Mouse (Mus musculus) neural tube, embryonic 11.5 days (tissue): ENCODE measurements around the gene Macrod2. TPM values are rescaled to one million over a fixed set of nuclear protein-coding genes. Genes with fewer than 3 reads are reported as not detected.

Experiments
- ATAC-seq: fragments of 200-750 bp; cut with Nextera tagmentation; 2 replicates; pipeline ENCODE4 v1.8.0; 2017; ENCODE audit warnings: moderate number of reproducible peaks, mild to moderate bottlenecking, moderate TSS enrichment, moderate library complexity; ENCODE audit not compliant: insufficient read depth, low FRiP score, low TSS enrichment
- DNase-seq: peaks from one replicate; pipeline ENCODE4 v3.0.0-alpha.2; 2015; ENCODE audit warnings: low spot score
- H3K27ac ChIP-seq: fragments of 300-500 bp; sonication (generic); 2 replicates; pipeline ENCODE4 v1.5.1; 2014; ENCODE audit warnings: low read depth, mild to moderate bottlenecking, low read length
- H3K27me3 ChIP-seq: fragments of 300-500 bp; sonication (generic); 2 replicates; pipeline ENCODE4 v1.6.1; 2014; ENCODE audit warnings: mild to moderate bottlenecking, low read length, mixed read lengths; ENCODE audit not compliant: control insufficient read depth, insufficient read depth
- H3K36me3 ChIP-seq: fragments of 300-500 bp; sonication (generic); 2 replicates; pipeline ENCODE4 v1.6.1; 2014; ENCODE audit warnings: mild to moderate bottlenecking, low read length, moderate library complexity, mixed read lengths; ENCODE audit not compliant: control insufficient read depth, insufficient read depth
- H3K4me1 ChIP-seq: fragments of 300-500 bp; sonication (generic); 2 replicates; pipeline ENCODE4 v1.6.1; 2014; ENCODE audit warnings: low read length, mixed read lengths; ENCODE audit not compliant: control insufficient read depth, insufficient read depth
- H3K4me2 ChIP-seq: fragments of 300-500 bp; sonication (generic); 2 replicates; pipeline ENCODE4 v1.6.1; 2014; ENCODE audit warnings: low read depth, mild to moderate bottlenecking, moderate library complexity
- H3K4me3 ChIP-seq: fragments of 300-500 bp; sonication (generic); 2 replicates; pipeline ENCODE4 v1.5.1; 2014; ENCODE audit warnings: low read depth, low read length
- H3K9ac ChIP-seq: fragments of 300-500 bp; sonication (generic); 2 replicates; pipeline ENCODE4 v1.6.1; 2014; ENCODE audit warnings: mild to moderate bottlenecking, low read length
- H3K9me3 ChIP-seq: fragments of 300-500 bp; sonication (generic); 2 replicates; pipeline ENCODE4 v1.6.1; 2016; ENCODE audit warnings: low read length; ENCODE audit not compliant: control insufficient read depth
- WGBS: fragments of 180-500 bp; shearing (Covaris S2); extraction: QIAGEN DNeasy Blood & Tissue Kit; methylation state at CpG from one replicate; pipeline ENCODE4 v1.1.7; 2014; 5-methylcytosine and 5-hydroxymethylcytosine counted together
- polyA plus RNA-seq: library from polyadenylated mRNA; unstranded; fragments of >200 nt; fragmentation: Nextera tagmentation; extraction: Ambion mirVana; gene quantifications from 2 replicates; pipeline ENCODE4 v1.2.1, GENCODE M21; 2014

The Macrod2 gene
- polyA plus RNA-seq, 1 experiment from 2014 or later = 46.0 TPM

DNA sequence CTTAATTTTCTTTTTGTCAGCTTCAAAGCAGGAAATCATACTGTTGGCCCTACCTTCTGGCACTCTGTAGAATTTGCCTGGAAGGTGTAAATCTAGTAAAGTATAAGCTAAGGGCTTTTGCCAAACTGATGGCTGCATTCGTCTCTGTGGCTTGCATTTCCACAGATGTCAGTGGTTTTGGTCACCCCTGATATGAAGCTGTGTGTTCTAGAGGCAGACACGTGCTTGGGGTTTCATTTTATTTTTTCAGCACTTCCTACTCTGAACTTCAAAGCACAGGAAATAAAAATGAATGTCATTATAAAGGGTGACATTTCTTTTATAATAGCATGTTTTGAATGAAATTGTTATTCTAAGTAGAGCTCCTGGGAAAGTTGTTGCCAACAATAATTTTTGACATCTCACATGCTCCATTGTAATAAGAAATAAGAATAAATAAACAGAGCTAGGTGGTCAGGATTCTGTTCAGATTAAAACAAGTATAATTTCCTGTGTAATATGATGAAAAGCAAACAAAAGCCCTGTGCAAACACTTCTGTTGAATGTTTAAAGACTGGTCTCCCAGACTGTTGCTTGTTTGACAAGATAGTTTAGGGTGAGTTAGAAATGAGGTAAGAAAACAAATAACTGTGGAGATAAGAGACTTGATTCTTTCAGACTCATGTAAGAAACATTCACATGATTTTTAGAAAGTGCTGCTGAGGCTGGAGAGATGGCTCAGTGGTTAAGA, 424.4 kb downstream of the Macrod2 start:
- ATAC-seq (no peak), DNase-seq (no peak)
- Histone ChIP-seq H3K27ac (no peak overlapping the region), H3K4me1 (no peaks in the 10 kb centered on the region), H3K4me2 (no peak overlapping the region), H3K36me3 (no peaks in the 10 kb centered on the region), H3K9me3 (no peaks in the 10 kb centered on the region), H3K27me3 (no peaks in the 10 kb centered on the region), H3K9ac (no peak overlapping the region), H3K4me3 (no peak overlapping the region)
- WGBS = 58% methylated on average over 2 of the region's 2 CpGs

DNA sequence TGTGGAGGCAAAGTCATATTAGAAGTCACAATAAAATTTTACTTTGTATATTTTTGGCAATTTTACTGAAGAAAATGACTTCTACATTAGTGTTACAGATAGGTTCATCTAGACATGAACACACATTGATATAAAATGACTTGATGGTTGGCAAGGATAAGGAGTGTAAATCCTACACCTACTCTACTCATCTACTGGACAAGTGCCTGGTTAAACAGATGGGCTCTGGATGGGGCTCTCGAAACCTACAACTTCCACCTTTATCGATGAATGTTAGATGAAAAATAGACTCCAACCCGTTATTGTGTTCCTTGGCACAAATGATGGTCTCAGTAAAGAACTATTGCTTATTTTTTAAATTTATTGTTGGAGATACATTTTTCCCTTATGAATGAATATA, 427.3 kb downstream of the Macrod2 start:
- Histone ChIP-seq H3K4me3 (no peak overlapping the region), H3K27me3 (no peaks in the 10 kb centered on the region), H3K4me1 (no peaks in the 10 kb centered on the region), H3K4me2 (no peak overlapping the region), H3K36me3 (no peaks in the 10 kb centered on the region), H3K9ac (no peak overlapping the region), H3K9me3 (no peaks in the 10 kb centered on the region), H3K27ac (no peak overlapping the region)
- 93% methylated on average over 3 of the region's 3 CpGs for WGBS
- no peak for ATAC-seq
- DNase-seq = no peak

DNA sequence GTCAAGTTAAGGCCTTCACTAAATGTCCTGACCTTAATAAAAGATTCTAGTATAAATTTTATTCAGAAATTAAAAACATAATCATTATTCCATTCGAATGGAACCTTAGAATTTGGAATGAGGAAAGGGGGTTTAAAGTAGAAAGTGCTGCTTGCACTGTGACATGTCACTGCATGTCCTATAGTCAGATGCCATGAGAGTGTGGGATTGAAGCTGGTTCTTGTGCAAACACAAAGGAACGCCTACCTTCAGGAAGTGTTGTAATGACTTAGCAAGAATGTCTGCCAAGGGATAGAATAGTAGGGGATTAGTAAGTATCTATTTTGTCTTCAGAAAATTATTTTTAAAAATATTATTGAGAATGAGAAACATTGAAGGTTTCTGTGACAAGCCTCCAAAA, 431.1 kb downstream of the Macrod2 start:
- H3K9me3 ChIP-seq = no peaks in the 10 kb centered on the region
- H3K27ac ChIP-seq = no peak overlapping the region
- DNase-seq = no peak
- ATAC-seq = no peak
- H3K4me3 ChIP-seq = no peak overlapping the region
- H3K4me1 ChIP-seq = no peaks in the 10 kb centered on the region
- 73% methylated on average over 2 of the region's 2 CpGs for WGBS
- no peak overlapping the region for H3K9ac ChIP-seq
- no peaks in the 10 kb centered on the region for H3K27me3 ChIP-seq
- H3K4me2 ChIP-seq = no peak overlapping the region
- H3K36me3 ChIP-seq = no peaks in the 10 kb centered on the region

DNA sequence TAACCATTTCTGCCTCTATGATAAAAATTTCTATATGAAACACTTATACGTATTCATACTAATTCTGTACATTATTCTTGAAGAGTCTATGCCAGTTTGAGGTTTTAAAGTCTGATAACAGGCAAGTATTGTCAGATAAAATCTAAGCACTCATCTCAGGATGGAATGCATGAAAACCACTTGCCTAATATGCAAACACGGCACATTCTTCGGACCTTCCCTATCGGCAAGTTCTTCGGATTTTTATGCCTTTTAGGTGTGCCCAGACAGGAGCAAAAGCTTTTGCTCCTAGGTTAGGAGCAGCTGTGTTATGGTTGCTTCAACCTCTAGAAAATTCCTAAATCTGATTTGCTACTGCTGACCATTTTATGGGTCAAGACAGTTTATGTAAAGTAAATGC, 433.8 kb downstream of the Macrod2 start:
- WGBS = 91% methylated on average over 5 of the region's 5 CpGs
- no peak overlapping the region for H3K4me2 ChIP-seq
- no peaks in the 10 kb centered on the region for H3K27me3 ChIP-seq
- H3K4me1 ChIP-seq = no peaks in the 10 kb centered on the region
- H3K9ac ChIP-seq = no peak overlapping the region
- no peaks in the 10 kb centered on the region for H3K36me3 ChIP-seq
- H3K4me3 ChIP-seq = no peak overlapping the region
- ATAC-seq = no peak
- H3K27ac ChIP-seq = no peak overlapping the region
- no peak for DNase-seq
- H3K9me3 ChIP-seq = no peaks in the 10 kb centered on the region

DNA sequence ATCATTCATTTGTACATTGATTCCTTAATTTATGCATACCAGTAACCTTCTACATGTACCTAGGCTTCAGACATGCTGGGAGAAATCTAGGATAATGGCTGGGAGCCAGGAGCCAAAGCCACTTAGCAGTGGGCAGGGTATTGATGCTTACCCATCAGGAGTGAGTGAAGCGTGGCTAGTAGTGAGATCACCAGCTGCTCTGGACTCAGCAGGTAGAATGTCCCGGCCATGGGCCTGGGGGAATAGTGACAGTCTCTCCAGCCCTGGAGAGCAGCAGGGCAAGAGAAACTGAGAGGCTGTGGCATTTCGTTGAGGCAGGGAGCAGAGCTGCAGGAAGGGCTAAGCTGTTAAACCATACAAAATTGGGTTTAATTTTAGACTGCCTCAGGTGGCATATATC, 435.0 kb downstream of the Macrod2 start:
- WGBS = 74% methylated on average over 3 of the region's 3 CpGs
- H3K27me3 ChIP-seq = no peaks in the 10 kb centered on the region
- DNase-seq (no peak), ATAC-seq (no peak)
- no peak overlapping the region for H3K4me2 ChIP-seq
- H3K9me3 ChIP-seq = no peaks in the 10 kb centered on the region
- no peaks in the 10 kb centered on the region for H3K36me3 ChIP-seq
- no peak overlapping the region for H3K27ac ChIP-seq
- H3K4me1 ChIP-seq = no peaks in the 10 kb centered on the region
- no peak overlapping the region for H3K9ac ChIP-seq
- H3K4me3 ChIP-seq = no peak overlapping the region

DNA sequence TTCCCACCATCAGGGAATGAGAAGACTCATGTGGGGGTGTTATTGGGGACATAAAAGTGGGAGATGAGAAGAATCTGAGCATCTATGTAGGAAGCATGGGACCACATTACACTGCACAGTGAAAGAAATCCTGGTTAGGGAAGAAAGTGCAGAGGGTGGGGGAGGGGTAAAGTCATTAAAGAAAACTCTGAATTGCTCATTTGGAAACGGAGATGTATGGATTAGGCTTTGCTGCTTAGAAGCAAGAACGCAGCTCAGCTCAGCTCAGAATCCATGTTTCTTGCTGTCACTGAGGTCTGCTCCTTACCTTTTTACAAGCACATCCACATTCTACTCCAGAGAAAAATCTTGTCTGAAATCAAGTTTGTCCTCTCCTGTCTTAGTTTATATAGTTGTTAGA, 444.3 kb downstream of the Macrod2 start:
- H3K4me1 ChIP-seq = no peaks in the 10 kb centered on the region
- H3K4me3 ChIP-seq = no peak overlapping the region
- no peak overlapping the region for H3K4me2 ChIP-seq
- H3K27me3 ChIP-seq = no peaks in the 10 kb centered on the region
- H3K27ac ChIP-seq = no peak overlapping the region
- H3K36me3 ChIP-seq = no peaks in the 10 kb centered on the region
- H3K9me3 ChIP-seq = no peaks in the 10 kb centered on the region
- ATAC-seq (no peak), DNase-seq (no peak)
- WGBS = 22% methylated on average over 2 of the region's 2 CpGs
- H3K9ac ChIP-seq = no peak overlapping the region

DNA sequence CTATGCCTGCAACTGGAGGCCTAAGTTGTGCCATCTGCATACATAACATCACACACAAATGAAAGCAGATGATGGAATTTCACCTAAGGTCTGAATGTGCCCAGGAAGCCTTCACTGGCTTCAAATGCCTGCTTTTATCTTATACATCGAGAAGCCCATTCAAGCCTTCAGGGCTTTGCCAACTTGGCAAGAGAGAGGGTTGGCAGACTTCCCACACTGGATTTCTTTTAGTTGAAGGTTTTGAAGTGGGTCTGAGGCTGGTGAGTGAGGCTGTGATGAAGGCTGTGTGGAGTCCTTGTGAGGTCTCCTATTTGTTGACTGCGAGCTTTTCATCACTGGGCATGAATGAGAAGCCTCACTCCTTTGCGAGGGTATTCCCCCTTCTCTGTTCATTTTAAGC, 444.8 kb downstream of the Macrod2 start:
- Histone ChIP-seq H3K4me3 (no peak overlapping the region), H3K27me3 (no peaks in the 10 kb centered on the region), H3K4me2 (no peak overlapping the region), H3K9me3 (no peaks in the 10 kb centered on the region), H3K36me3 (no peaks in the 10 kb centered on the region), H3K9ac (no peak overlapping the region), H3K27ac (no peak overlapping the region), H3K4me1 (no peaks in the 10 kb centered on the region)
- 73% methylated on average over 3 of the region's 3 CpGs for WGBS
- ATAC-seq (no peak), DNase-seq (no peak)

DNA sequence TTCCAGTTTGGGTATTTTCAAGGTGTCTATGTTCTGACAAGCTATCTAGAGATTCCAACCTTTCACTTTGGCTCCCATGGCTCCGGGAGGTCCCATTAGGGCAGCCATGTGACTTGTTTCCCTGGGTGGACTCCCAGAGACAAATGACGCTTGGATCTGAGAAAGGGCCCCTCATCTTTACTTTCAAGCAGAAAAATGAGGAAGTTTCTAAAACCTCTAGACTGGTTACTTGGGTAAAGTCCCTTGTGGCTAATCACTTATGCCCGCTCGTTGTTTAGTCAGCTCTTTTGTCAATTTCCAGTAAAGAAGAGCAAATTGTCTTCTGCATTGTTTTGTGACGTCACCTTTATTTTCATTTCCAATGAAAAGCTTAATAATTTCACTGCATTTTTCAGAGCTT, 448.9 kb downstream of the Macrod2 start:
- Histone ChIP-seq H3K9me3 (no peaks in the 10 kb centered on the region), H3K36me3 (no peaks in the 10 kb centered on the region), H3K27ac (no peak overlapping the region), H3K4me1 (no peaks in the 10 kb centered on the region), H3K4me3 (no peak overlapping the region), H3K9ac (no peak overlapping the region), H3K27me3 (no peaks in the 10 kb centered on the region), H3K4me2 (no peak overlapping the region)
- WGBS = 86% methylated on average over 5 of the region's 5 CpGs
- DNase-seq = no peak
- no peak for ATAC-seq

DNA sequence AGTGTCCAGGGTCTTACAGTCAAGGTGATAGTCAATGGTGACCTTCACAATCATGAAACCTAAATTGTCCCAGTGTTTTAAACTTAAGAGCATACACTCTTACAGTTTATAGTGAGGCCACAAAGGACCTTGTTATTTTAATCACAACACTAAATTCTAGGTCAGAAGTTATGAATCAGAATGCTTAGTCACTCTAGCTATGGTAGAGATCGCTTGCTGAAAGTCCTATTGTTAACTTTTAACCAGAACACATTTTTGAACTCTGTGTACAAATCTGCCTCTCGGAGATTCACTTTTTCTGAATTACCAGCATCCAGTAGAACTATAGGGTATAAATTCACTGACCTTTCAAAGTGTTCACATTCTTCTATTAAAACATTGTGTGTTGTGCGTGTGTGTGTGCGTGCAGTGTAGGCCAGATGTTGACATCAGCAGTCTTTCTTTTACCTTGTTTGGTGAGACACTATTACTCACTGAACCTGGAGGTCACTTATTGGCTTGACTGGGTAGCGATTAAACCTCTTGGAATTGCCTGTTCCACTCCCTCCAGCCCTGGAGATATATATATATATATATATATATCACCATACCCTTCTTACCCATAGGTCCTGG, 452.8 kb downstream of the Macrod2 start:
- no peak for DNase-seq
- Histone ChIP-seq H3K27ac (no peak overlapping the region), H3K4me1 (no peaks in the 10 kb centered on the region), H3K36me3 (no peaks in the 10 kb centered on the region), H3K9me3 (no peaks in the 10 kb centered on the region), H3K9ac (no peak overlapping the region), H3K27me3 (no peaks in the 10 kb centered on the region), H3K4me3 (no peak overlapping the region), H3K4me2 (no peak overlapping the region)
- no peak for ATAC-seq
- WGBS = 94% methylated on average over 5 of the region's 5 CpGs
